Mouse (Mus musculus): Measurements from ENCODE around the gene Taf3. TPM values are rescaled to one million over a fixed set of nuclear protein-coding genes. Genes with fewer than 3 reads are reported as not detected.
A peak's percentile ranks its signal among the peaks of the same experiment; 100 is the strongest.

Taf3 gene
- polyA plus RNA-seq, 1 experiment from 2014 or later: 17.3 TPM

DNA sequence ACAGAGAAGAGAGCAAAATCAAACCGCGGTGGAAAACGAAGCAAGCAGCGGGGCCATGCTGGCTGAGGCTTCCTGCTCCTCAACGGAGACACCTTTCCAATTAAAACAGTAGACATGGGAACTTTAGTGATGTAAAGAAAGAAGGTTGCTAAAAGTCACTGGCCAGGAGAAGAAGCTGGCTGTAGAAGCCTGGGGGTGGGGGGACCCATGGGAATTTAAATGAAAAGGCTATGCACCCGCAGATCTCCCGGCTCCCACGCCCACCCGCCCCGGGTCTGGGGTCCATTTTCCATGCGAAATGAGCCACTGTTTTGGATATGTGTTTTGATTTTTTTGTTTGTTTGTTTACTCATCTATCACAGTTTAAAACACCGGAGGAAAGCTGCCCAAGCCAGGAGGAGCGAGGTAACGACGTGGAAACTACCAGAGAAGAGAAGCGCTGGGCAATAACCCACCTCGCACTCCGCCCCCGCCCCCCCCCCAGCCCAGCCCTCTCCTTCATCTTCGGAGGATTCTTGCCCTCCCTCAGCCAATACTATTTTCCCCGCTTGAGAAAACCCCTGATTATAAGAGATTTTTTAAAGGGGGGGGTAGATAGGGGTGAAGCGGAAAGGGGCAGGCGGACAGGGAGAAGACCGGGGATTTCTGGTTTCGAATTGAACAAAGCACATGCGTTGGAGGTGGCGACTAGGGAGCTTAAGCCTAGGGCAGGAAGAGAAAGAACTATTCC is 164.4 kb downstream of the Taf3 start:
- Histone ChIP-seq H3K27ac (no peak overlapping the region), H3K4me3 (replicated peaks) (peak overlapping the region; percentile 16), H3K27me3 (peaks cover 99% of the 10 kb centered on the region), H3K36me3 (replicated peaks) (no peaks in the 10 kb centered on the region), H3K4me1 (peaks cover 42% of the 10 kb centered on the region), H3K4me2 (peak overlapping the region; percentile 22; the same call in 1 of the 2 replicates), H3K9me3 (no peaks in the 10 kb centered on the region), H3K9ac (no peak overlapping the region)
- WGBS: under 1% methylated on average over 27 of the region's 27 CpGs
- no peak for ATAC-seq (ENCODE audit: low FRiP score)

DNA sequence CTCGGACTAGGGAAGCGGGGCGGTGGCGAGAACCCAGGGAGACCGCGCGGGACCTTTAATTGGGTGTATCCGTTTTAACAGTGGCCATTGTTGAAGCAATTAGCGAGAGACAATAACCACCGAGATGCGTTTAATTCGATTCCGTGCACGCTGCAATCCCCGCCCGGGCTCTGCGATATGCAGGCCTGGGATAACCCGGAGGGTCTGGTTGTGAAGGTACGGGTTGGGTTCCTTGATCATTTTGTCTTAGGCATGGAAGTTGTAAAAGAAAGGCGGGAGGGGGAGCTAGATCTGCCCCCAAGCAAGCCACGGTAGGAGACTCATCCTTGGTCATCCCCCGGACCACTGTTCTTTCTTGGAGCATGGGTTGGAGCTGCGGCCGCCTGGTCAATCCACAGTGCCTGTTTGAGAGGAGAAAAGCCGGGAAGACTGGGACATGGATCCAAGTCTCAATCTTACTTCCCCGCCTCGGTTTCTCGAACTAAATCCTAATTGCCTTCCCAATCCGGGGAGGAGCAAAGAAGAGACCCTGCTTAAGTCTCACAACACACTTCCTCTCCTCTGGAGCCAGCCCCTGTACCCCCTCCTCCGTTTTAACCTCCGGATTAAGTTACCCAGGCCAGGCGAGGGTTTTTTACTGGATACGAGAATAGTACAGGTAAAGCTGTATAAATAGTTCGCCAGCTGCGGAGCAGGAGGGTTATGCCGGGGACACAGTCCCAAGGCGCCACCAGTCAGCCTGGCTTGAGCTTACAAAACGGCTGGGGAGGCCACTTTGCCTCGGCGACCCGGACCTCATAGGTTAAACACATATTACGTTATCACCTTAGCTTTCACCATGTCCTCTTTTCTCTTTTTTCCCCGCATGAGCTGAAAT is 165.2 kb downstream of the Taf3 start:
- Histone ChIP-seq H3K4me3 (replicated peaks) (peak overlapping the region; percentile 16), H3K9me3 (no peaks in the 10 kb centered on the region), H3K36me3 (replicated peaks) (no peaks in the 10 kb centered on the region), H3K27me3 (peaks cover 98% of the 10 kb centered on the region), H3K4me2 (peak overlapping the region; percentile 22), H3K27ac (no peak overlapping the region), H3K4me1 (peaks cover 48% of the 10 kb centered on the region), H3K9ac (no peak overlapping the region)
- WGBS: under 1% methylated on average over 43 of the region's 43 CpGs
- no peak for ATAC-seq (ENCODE audit: low FRiP score)

- no peaks in the 10 kb centered on the region for H3K9me3 ChIP-seq
- H3K9ac ChIP-seq: no peak overlapping the region
- 1% methylated on average over 39 of the region's 39 CpGs for WGBS
- H3K4me3 ChIP-seq (replicated peaks): peak overlapping the region; percentile 16
- H3K4me2 ChIP-seq: peak overlapping the region; percentile 32; the same call in 1 of the 2 replicates
- peaks cover 51% of the 10 kb centered on the region for H3K4me1 ChIP-seq
- peaks cover 97% of the 10 kb centered on the region for H3K27me3 ChIP-seq
- no peaks in the 10 kb centered on the region for H3K36me3 ChIP-seq (replicated peaks)
- no peak for ATAC-seq (ENCODE audit: low FRiP score)
- no peak overlapping the region for H3K27ac ChIP-seq
These were observed 165.9 kb downstream of the Taf3 start for GRCm38 (mm10) chr2:9882371-9882925.

DNA sequence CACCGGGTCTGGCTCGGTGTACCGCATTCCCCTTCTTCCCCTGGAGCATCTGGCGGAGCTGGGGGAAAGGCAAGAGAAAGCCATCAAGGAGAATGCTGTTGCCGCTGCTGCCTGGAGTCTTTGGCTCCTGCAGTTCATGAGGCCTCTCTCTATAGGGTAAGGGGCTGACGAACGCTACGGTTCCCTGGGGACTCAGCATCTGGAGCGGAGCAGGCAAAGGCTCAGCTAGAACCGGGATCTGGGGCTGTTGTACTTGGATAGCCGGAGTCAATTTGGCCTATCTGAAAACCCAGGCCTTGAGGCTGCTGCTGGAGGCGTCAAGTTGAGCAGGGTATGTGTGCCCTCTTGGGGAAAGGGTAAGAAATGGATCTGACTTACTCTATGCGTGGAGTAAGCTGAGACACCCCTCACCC is 166.8 kb downstream of the Taf3 start:
- Histone ChIP-seq H3K4me2 (peak overlapping the region; percentile 47), H3K36me3 (replicated peaks) (no peaks in the 10 kb centered on the region), H3K4me1 (peaks cover 58% of the 10 kb centered on the region), H3K27ac (no peak overlapping the region), H3K4me3 (replicated peaks) (peak overlapping the region; percentile 27), H3K9ac (no peak overlapping the region), H3K27me3 (peaks cover 97% of the 10 kb centered on the region), H3K9me3 (no peaks in the 10 kb centered on the region)
- 0% methylated on average over 13 of the region's 13 CpGs for WGBS
- ATAC-seq (ENCODE audit: low FRiP score): no peak

- no peak within 1 kb of the TSS for H3K9ac ChIP-seq
- ATAC-seq (ENCODE audit: low FRiP score): no peak
These were observed 167.3 kb downstream of the Taf3 start, which contains the start of gene 4930412O13Rik for GRCm38 (mm10) chr2:9881051-9881591. TSS of gene 4930412O13Rik (plus strand) at chr2:9881252.

DNA sequence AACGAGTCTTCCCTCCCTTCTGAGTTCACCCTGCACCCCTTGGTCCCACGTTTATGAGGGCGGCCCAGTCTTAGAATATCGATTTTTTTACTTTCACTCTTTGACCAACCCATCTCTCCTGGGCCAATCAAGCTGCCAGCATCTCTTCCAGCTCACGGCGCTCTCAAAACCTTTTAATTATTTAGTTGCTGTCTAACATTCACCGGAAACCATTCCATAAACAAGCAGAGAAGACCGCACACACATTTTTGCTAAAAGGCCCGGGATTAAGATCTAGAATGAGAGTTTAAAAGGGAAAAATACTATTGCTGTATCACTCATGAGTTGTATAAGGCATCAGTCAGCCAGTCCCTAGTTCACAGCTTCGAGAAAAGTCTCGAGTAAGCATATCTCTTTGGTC is 168.1 kb downstream of the Taf3 start:
- Histone ChIP-seq H3K4me3 (replicated peaks) (no peak overlapping the region; the same call in 1 of the 2 replicates), H3K9me3 (no peaks in the 10 kb centered on the region), H3K4me2 (no peak overlapping the region), H3K27ac (no peak overlapping the region), H3K36me3 (replicated peaks) (no peaks in the 10 kb centered on the region), H3K4me1 (peaks cover 58% of the 10 kb centered on the region), H3K27me3 (peaks cover 97% of the 10 kb centered on the region), H3K9ac (no peak overlapping the region)
- no peak for ATAC-seq (ENCODE audit: low FRiP score)
- WGBS: 2% methylated on average over 11 of the region's 11 CpGs

More at GRCm38 (mm10) chr2:9881051-9881591, 167.3 kb downstream of the Taf3 start, which contains the start of gene 4930412O13Rik:
- H3K9me3 ChIP-seq: no peaks in the 10 kb centered on the region
- WGBS: under 1% methylated on average over 35 of the region's 35 CpGs
- peaks cover 97% of the 10 kb centered on the region for H3K27me3 ChIP-seq
- H3K27ac ChIP-seq: no peak within 1 kb of the TSS
- peaks cover 58% of the 10 kb centered on the region for H3K4me1 ChIP-seq
- no peaks in the 10 kb centered on the region for H3K36me3 ChIP-seq (replicated peaks)
- peak within 1 kb of the TSS; percentile 47 for H3K4me2 ChIP-seq
- peak within 1 kb of the TSS; percentile 27 for H3K4me3 ChIP-seq (replicated peaks)

GRCm38 (mm10) chr2:9879493-9879892 is 168.9 kb downstream of the Taf3 start:
- peaks cover 62% of the 10 kb centered on the region for H3K4me1 ChIP-seq
- no peak overlapping the region for H3K27ac ChIP-seq
- H3K27me3 ChIP-seq: peaks cover 97% of the 10 kb centered on the region
- H3K4me3 ChIP-seq (replicated peaks): peak overlapping the region; percentile 46
- peak overlapping the region; percentile 76 for H3K4me2 ChIP-seq
- no peak overlapping the region for H3K9ac ChIP-seq
- whole genome bisulfite sequencing: 0% methylated on average over 21 of the region's 21 CpGs
- no peaks in the 10 kb centered on the region for H3K9me3 ChIP-seq
- H3K36me3 ChIP-seq (replicated peaks): no peaks in the 10 kb centered on the region
- peak; percentile 93 for ATAC-seq (ENCODE audit: low FRiP score)

- Histone ChIP-seq H3K4me1 (peaks cover 62% of the 10 kb centered on the region), H3K4me3 (replicated peaks) (peak overlapping the region; percentile 46), H3K9me3 (no peaks in the 10 kb centered on the region), H3K9ac (no peak overlapping the region), H3K36me3 (replicated peaks) (no peaks in the 10 kb centered on the region), H3K4me2 (peak overlapping the region; percentile 76), H3K27me3 (peaks cover 97% of the 10 kb centered on the region), H3K27ac (no peak overlapping the region)
- under 1% methylated on average over 22 of the region's 22 CpGs for WGBS
- peak; percentile 4; the same call in 1 of the 2 replicates for ATAC-seq (ENCODE audit: low FRiP score)
These were observed 169.3 kb downstream of the Taf3 start for GRCm38 (mm10) chr2:9879092-9879491.

DNA sequence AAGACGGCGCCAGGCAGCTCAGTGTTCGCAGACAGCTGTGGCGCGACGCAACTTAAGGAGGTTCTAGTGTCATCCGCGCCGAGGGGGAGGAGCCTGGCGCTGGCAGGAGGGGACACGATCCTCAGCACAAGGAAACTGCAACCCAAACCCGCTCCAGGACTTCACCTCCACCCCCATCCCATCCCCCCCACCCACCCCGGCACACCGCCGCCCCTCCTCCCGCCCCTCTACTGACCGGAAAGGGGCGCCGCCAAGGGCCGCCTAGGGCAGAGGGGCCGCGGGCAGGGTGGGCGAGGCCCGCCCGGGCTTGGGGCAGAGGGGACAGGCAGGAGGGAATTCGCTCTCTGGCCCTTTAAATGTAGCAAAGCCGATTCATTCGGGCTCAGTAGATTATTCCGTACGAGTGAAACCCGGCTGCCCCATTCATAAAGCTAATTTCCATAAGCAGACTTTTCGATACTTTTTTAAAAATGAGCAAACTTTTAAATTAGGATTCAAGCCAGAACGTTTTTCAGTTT is 169.8 kb downstream of the Taf3 start:
- H3K27me3 ChIP-seq: peaks cover 97% of the 10 kb centered on the region
- peak overlapping the region; percentile 76 for H3K4me2 ChIP-seq
- peak; percentile 21; the same call in 1 of the 2 replicates for ATAC-seq (ENCODE audit: low FRiP score)
- peak overlapping the region; percentile 48; the same call in 1 of the 2 replicates for H3K9ac ChIP-seq
- H3K9me3 ChIP-seq: no peaks in the 10 kb centered on the region
- no peak overlapping the region for H3K27ac ChIP-seq
- H3K4me1 ChIP-seq: peaks cover 57% of the 10 kb centered on the region
- H3K36me3 ChIP-seq (replicated peaks): no peaks in the 10 kb centered on the region
- peak overlapping the region; percentile 46 for H3K4me3 ChIP-seq (replicated peaks)
- under 1% methylated on average over 30 of the region's 33 CpGs for WGBS

GRCm38 (mm10) chr2:9877966-9878563 is 170.3 kb downstream of the Taf3 start:
- no peaks in the 10 kb centered on the region for H3K36me3 ChIP-seq (replicated peaks)
- H3K9ac ChIP-seq: 0 out of 2 replicates have a peak overlapping the region, but pooled peaks have one; percentile 48
- peak overlapping the region; percentile 76 for H3K4me2 ChIP-seq
- H3K27me3 ChIP-seq: peaks cover 96% of the 10 kb centered on the region
- no peak overlapping the region for H3K27ac ChIP-seq
- ATAC-seq (ENCODE audit: low FRiP score): no peak
- H3K4me1 ChIP-seq: peaks cover 53% of the 10 kb centered on the region
- WGBS: 1% methylated on average over 19 of the region's 19 CpGs
- H3K4me3 ChIP-seq (replicated peaks): peak overlapping the region; percentile 46
- no peaks in the 10 kb centered on the region for H3K9me3 ChIP-seq

DNA sequence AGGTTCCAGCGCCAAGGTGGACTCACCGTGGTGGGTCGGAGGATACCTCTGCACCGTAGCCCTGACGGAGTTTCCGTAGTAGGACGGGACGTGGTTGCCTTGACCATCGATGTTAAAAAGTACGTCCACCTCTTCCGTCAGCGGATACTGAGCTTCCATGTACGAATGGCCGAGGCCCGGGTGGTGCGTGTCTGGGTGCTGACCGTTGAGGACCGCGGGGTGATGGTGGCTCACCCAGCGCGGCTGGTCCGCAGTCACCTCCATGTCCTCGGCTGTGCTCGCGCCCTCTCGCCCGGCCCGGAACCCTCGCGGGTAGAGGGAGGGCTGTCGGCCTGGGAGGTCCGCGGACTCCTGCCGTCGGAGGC is 171.1 kb downstream of the Taf3 start:
- Histone ChIP-seq H3K9me3 (no peaks in the 10 kb centered on the region), H3K4me2 (peak overlapping the region; percentile 33), H3K4me1 (peaks cover 51% of the 10 kb centered on the region), H3K9ac (no peak overlapping the region), H3K4me3 (replicated peaks) (peak overlapping the region; percentile 23), H3K27ac (no peak overlapping the region), H3K36me3 (replicated peaks) (no peaks in the 10 kb centered on the region), H3K27me3 (peaks cover 96% of the 10 kb centered on the region)
- WGBS: under 1% methylated on average over 35 of the region's 35 CpGs
- ATAC-seq (ENCODE audit: low FRiP score): no peak

Measured in forebrain, embryonic 12.5 days (tissue).